Mouse (Mus musculus) G1E (cell line): Measurements from ENCODE around the gene Mapkapk3.
A peak's percentile ranks its signal among the peaks of the same experiment; 100 is the strongest.

Source experiments
- CTCF ChIP-seq: IDR thresholded peaks from 2 replicates; pipeline ENCODE4 v1.5.1; 2012; ENCODE audit warnings: low read depth, low read length, inconsistent platforms, mixed read lengths
- GATA1 ChIP-seq: IDR thresholded peaks from 2 replicates; pipeline ENCODE4 v1.6.1; 2012; ENCODE audit warnings: borderline replicate concordance, low read length, inconsistent platforms, mixed read lengths
- GATA2 ChIP-seq: IDR thresholded peaks from 2 replicates; pipeline ENCODE4 v1.6.1; 2012; ENCODE audit warnings: low read depth, low read length, inconsistent platforms, borderline replicate concordance
- POLR2AphosphoS5 ChIP-seq: IDR thresholded peaks from 2 replicates; pipeline ENCODE4 v1.6.1; 2012; ENCODE audit warnings: low read depth, low read length, inconsistent platforms; ENCODE audit not compliant: insufficient replicate concordance
- TAL1 ChIP-seq: conservative IDR thresholded peaks from 2 replicates; pipeline ENCODE4 v1.6.1; 2012; ENCODE audit warnings: low read depth, low read length, inconsistent platforms, mixed read lengths

DNA sequence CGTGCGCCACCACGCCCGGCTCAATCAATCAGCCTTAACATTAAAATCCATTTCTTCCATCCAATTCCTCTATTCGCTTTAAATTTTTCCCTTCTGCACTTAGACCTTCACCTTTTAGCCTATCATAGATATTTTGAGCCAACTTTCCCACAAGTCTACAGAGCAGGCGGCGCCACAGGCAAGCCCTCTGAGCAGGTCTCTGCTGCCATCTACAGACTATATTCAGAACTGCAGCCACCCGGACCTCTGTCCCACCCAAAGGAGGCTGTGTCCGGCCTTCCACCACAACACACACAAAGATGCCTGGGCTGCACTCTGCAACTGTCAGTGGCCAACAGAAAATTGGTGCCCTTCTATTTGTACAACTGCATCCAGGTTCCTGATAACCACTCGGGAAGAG lies 1.2 kb upstream of the Mapkapk3 start:
- TF ChIP-seq CTCF = peak; percentile 83
- TF ChIP-seq POLR2AphosphoS5 = no peak
- no peak for TF ChIP-seq GATA1
- no peak for TF ChIP-seq TAL1
- TF ChIP-seq GATA2 = no peak
